Mouse (Mus musculus): ENCODE measurements around the gene Dffa.
A peak's percentile ranks its signal among the peaks of the same experiment; 100 is the strongest.

Gene Dffa

GRCm38 (mm10) chr4:149103875-149104561, at the start of gene Dffa:
TSS of gene Dffa (plus strand) at chr4:149104146.
- DNase-seq (ENCODE audit: low spot score), result peak; percentile 98

- DNase-seq (ENCODE audit: low spot score), result no peak
Observed at GRCm38 (mm10) chr4:149055847-149056246, 48.1 kb upstream of the Dffa start.

GRCm38 (mm10) chr4:149056957-149057356, 47.0 kb upstream of the Dffa start:
- DNase-seq (ENCODE audit: low spot score), result no peak

- no peak for DNase-seq (ENCODE audit: low spot score)
Observed at GRCm38 (mm10) chr4:149057470-149057869, 46.5 kb upstream of the Dffa start.

GRCm38 (mm10) chr4:149058298-149058697, 45.6 kb upstream of the Dffa start:
- no peak for DNase-seq (ENCODE audit: low spot score)

- DNase-seq (ENCODE audit: low spot score), result no peak
Observed at GRCm38 (mm10) chr4:149059713-149060112, 44.2 kb upstream of the Dffa start.

- DNase-seq (ENCODE audit: low spot score), result no peak
Observed at GRCm38 (mm10) chr4:149060621-149061431, 43.1 kb upstream of the Dffa start.

- no peak for DNase-seq (ENCODE audit: low spot score)
Observed at GRCm38 (mm10) chr4:149061432-149061718, 42.6 kb upstream of the Dffa start.

- DNase-seq (ENCODE audit: low spot score), result peak; percentile 50
Observed at GRCm38 (mm10) chr4:149062406-149063318, 41.3 kb upstream of the Dffa start.

GRCm38 (mm10) chr4:149064061-149064854, 39.7 kb upstream of the Dffa start:
- DNase-seq (ENCODE audit: low spot score), result no peak

- no peak for DNase-seq (ENCODE audit: low spot score)
Observed at GRCm38 (mm10) chr4:149066672-149067551, 37.0 kb upstream of the Dffa start.

GRCm38 (mm10) chr4:149075073-149075472, 28.9 kb upstream of the Dffa start:
- no peak for DNase-seq (ENCODE audit: low spot score)

GRCm38 (mm10) chr4:149075871-149076575, 27.9 kb upstream of the Dffa start:
- peak; percentile 83 for DNase-seq (ENCODE audit: low spot score)

GRCm38 (mm10) chr4:149078261-149078660, 25.7 kb upstream of the Dffa start:
- no peak for DNase-seq (ENCODE audit: low spot score)

GRCm38 (mm10) chr4:149079629-149080028, 24.3 kb upstream of the Dffa start:
- no peak for DNase-seq (ENCODE audit: low spot score)

- DNase-seq (ENCODE audit: low spot score), result no peak
Observed at GRCm38 (mm10) chr4:149080111-149080510, 23.8 kb upstream of the Dffa start.

- no peak for DNase-seq (ENCODE audit: low spot score)
Observed at GRCm38 (mm10) chr4:149081528-149081927, 22.4 kb upstream of the Dffa start.

- no peak for DNase-seq (ENCODE audit: low spot score)
Observed at GRCm38 (mm10) chr4:149085381-149085780, 18.6 kb upstream of the Dffa start.

- no peak for DNase-seq (ENCODE audit: low spot score)
Observed at GRCm38 (mm10) chr4:149091364-149091763, 12.6 kb upstream of the Dffa start.

- no peak for DNase-seq (ENCODE audit: low spot score)
Observed at GRCm38 (mm10) chr4:149097956-149098355, 6.0 kb upstream of the Dffa start.
